ENCODE assay signal across 25 mouse cellular contexts in genomic region chr5:77865342-77865741, GRCm38 (mm10).
A peak's percentile ranks its signal among the peaks of the same experiment; 100 is the strongest.
DNase-seq lines count a peak whose midpoint lies in the region; ATAC-seq lines count a peak whose summit lies in the region.
"Had no signal": no experiment of that assay in that cellular context is flagged by ENCODE, and none has a peak within 500 bp of the region (broad histone marks: within the 10 kb centered on the region; RNA-seq: fewer than 3 reads in every experiment).

No protein-coding gene starts in this region.

- no peak for ATAC-seq in hindbrain, embryonic 14.5 days (ENCODE audit: low FRiP score)
- peak; percentile 74 for ATAC-seq in neural tube, embryonic 13.5 days (ENCODE audit: low read depth)
- ATAC-seq in neural tube, embryonic 15.5 days (ENCODE audit: low FRiP score), result peak; percentile 38
- ATAC-seq: forebrain, embryonic 16.5 days; intestine, embryonic 16.5 days had no signal

- no peak overlapping the region for H3K9ac ChIP-seq in hindbrain, embryonic 14.5 days
- H3K9ac ChIP-seq in neural tube, embryonic 13.5 days, result no peak overlapping the region
- no peak overlapping the region for H3K9ac ChIP-seq in neural tube, embryonic 15.5 days (replicated peaks)
- H3K9ac ChIP-seq: embryonic facial prominence, embryonic 12.5 days; heart, embryonic 13.5 days; hindbrain, embryonic 15.5 days had no signal

- no peaks in the 10 kb centered on the region for H3K9me3 ChIP-seq in hindbrain, embryonic 14.5 days (ENCODE audit: control insufficient read depth, low read length)
- H3K9me3 ChIP-seq in hindbrain, embryonic 10.5 days, result no peaks in the 10 kb centered on the region
- no peaks in the 10 kb centered on the region for H3K9me3 ChIP-seq in neural tube, embryonic 13.5 days
- no peaks in the 10 kb centered on the region for H3K9me3 ChIP-seq in limb, embryonic 10.5 days (replicated peaks)
- H3K9me3 ChIP-seq in neural tube, embryonic 15.5 days (replicated peaks), result no peaks in the 10 kb centered on the region
- H3K9me3 ChIP-seq: embryonic facial prominence, embryonic 12.5 days; heart, embryonic 13.5 days; hindbrain, embryonic 15.5 days had no signal

- no peak overlapping the region for H3K4me3 ChIP-seq in hindbrain, embryonic 14.5 days (replicated peaks; ENCODE audit: low read length)
- H3K4me3 ChIP-seq in hindbrain, embryonic 10.5 days, result no peak overlapping the region
- H3K4me3 ChIP-seq in neural tube, embryonic 13.5 days, result no peak overlapping the region
- H3K4me3 ChIP-seq in limb, embryonic 10.5 days, result no peak overlapping the region
- no peak overlapping the region for H3K4me3 ChIP-seq in neural tube, embryonic 15.5 days (replicated peaks)
- H3K4me3 ChIP-seq: embryonic facial prominence, embryonic 12.5 days; erythroblast, embryonic 14.5 days; heart, embryonic 13.5 days; hindbrain, embryonic 15.5 days; myocyte had no signal

- peak; percentile 38 for DNase-seq in hindbrain, embryonic 14.5 days (ENCODE audit: low spot score)
- DNase-seq in hindbrain, embryonic 10.5 days (ENCODE audit: low spot score), result no peak
- DNase-seq in neural tube, embryonic 10.5 days (ENCODE audit: extremely low spot score, low spot score), result no peak
- DNase-seq in limb, embryonic 10.5 days (ENCODE audit: low spot score), result peak; percentile 42
- DNase-seq in retina, postnatal 1 day, result no peak
- no peak for DNase-seq in heart, postnatal 4 days
- DNase-seq: adrenal gland, postnatal 14 days; cerebellum, adult 8-10 months; gastrocnemius, postnatal 14 days; heart, adult 18-20 months; heart, postnatal 14 days; kidney, adult 9 months; kidney, postnatal 14 days; lung, postnatal 4 days; right cerebral cortex, postnatal 25 days; thymus, postnatal 14 days had no signal

- no peak overlapping the region for H3K27ac ChIP-seq in hindbrain, embryonic 14.5 days
- H3K27ac ChIP-seq in hindbrain, embryonic 10.5 days, result no peak overlapping the region
- no peak overlapping the region for H3K27ac ChIP-seq in neural tube, embryonic 13.5 days (replicated peaks)
- H3K27ac ChIP-seq in limb, embryonic 10.5 days, result no peak overlapping the region
- H3K27ac ChIP-seq in neural tube, embryonic 15.5 days (replicated peaks), result no peak overlapping the region
- H3K27ac ChIP-seq: embryonic facial prominence, embryonic 12.5 days; heart, embryonic 13.5 days; hindbrain, embryonic 15.5 days had no signal

- no peak overlapping the region for H3K4me2 ChIP-seq in hindbrain, embryonic 14.5 days (replicated peaks)
- H3K4me2 ChIP-seq in neural tube, embryonic 13.5 days, result no peak overlapping the region
- no peak overlapping the region for H3K4me2 ChIP-seq in neural tube, embryonic 15.5 days
- H3K4me2 ChIP-seq: embryonic facial prominence, embryonic 12.5 days; heart, embryonic 13.5 days; hindbrain, embryonic 15.5 days had no signal

- no peaks in the 10 kb centered on the region for H3K36me3 ChIP-seq in hindbrain, embryonic 14.5 days (replicated peaks; ENCODE audit: control insufficient read depth, insufficient read depth)
- no peaks in the 10 kb centered on the region for H3K36me3 ChIP-seq in hindbrain, embryonic 10.5 days
- no peaks in the 10 kb centered on the region for H3K36me3 ChIP-seq in neural tube, embryonic 13.5 days
- H3K36me3 ChIP-seq in limb, embryonic 10.5 days, result no peaks in the 10 kb centered on the region
- no peaks in the 10 kb centered on the region for H3K36me3 ChIP-seq in neural tube, embryonic 15.5 days
- H3K36me3 ChIP-seq: embryonic facial prominence, embryonic 12.5 days; heart, embryonic 13.5 days; hindbrain, embryonic 15.5 days had no signal

- no peaks in the 10 kb centered on the region for H3K27me3 ChIP-seq in hindbrain, embryonic 14.5 days (ENCODE audit: control insufficient read depth, insufficient read depth, low read length)
- H3K27me3 ChIP-seq in hindbrain, embryonic 10.5 days (ENCODE audit: insufficient read depth, poor library complexity, severe bottlenecking), result no peaks in the 10 kb centered on the region
- no peaks in the 10 kb centered on the region for H3K27me3 ChIP-seq in neural tube, embryonic 13.5 days
- H3K27me3 ChIP-seq in limb, embryonic 10.5 days (ENCODE audit: low read depth, poor library complexity, severe bottlenecking), result no peaks in the 10 kb centered on the region
- H3K27me3 ChIP-seq in neural tube, embryonic 15.5 days (replicated peaks), result no peaks in the 10 kb centered on the region
- H3K27me3 ChIP-seq: embryonic facial prominence, embryonic 12.5 days; heart, embryonic 13.5 days; hindbrain, embryonic 15.5 days had no signal

- H3K4me1 ChIP-seq in hindbrain, embryonic 14.5 days (replicated peaks; ENCODE audit: control insufficient read depth, insufficient read depth, low read length), result no peaks in the 10 kb centered on the region
- no peaks in the 10 kb centered on the region for H3K4me1 ChIP-seq in hindbrain, embryonic 10.5 days (replicated peaks)
- H3K4me1 ChIP-seq in neural tube, embryonic 13.5 days (replicated peaks), result peaks cover 4% of the 10 kb centered on the region; the same call in 1 of the 2 replicates
- H3K4me1 ChIP-seq in limb, embryonic 10.5 days, result no peaks in the 10 kb centered on the region
- H3K4me1 ChIP-seq in neural tube, embryonic 15.5 days, result no peaks in the 10 kb centered on the region
- H3K4me1 ChIP-seq: embryonic facial prominence, embryonic 12.5 days; heart, embryonic 13.5 days had no signal

- WGBS in hindbrain, embryonic 14.5 days, result 63% methylated on average over 7 of the region's 7 CpGs
- 78% methylated on average over 7 of the region's 7 CpGs for WGBS in hindbrain, embryonic 10.5 days
- 47% methylated on average over 7 of the region's 7 CpGs for WGBS in neural tube, embryonic 13.5 days
- whole genome bisulfite sequencing in limb, embryonic 10.5 days, result 47% methylated on average over 7 of the region's 7 CpGs
- 30% methylated on average over 7 of the region's 7 CpGs for WGBS in neural tube, embryonic 15.5 days

Comparison
In these comparisons a context has a peak if more than half of its experiments do, and no peak if none do; other contexts are left out.
1. DNase-seq: peak in hindbrain, embryonic 14.5 days (single experiment) and limb, embryonic 10.5 days (single experiment); none in hindbrain, embryonic 10.5 days (single experiment), neural tube, embryonic 10.5 days (single experiment), retina, postnatal 1 day (single experiment) and heart, postnatal 4 days (single experiment).